Comparison of ENCODE assay signal across 24 mouse cellular contexts in the genomic region with DNA sequence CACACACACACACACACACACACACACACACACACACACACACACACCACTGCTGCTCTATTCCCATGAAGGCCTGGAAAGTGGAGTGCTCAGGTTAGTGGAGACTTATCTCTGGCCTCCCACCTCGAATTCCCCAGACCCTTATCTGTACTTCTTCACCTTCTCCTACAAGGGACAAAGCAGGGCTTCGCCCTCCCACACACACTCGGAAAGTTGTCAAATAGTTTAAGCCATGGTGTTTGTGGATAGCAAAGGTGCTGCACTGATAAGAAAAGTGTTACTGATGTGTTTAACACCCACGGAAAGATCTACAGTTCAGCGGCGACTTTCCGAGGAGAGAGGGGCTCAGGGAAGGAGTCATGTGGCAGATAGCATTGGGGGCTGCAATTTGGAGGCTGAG. TPM values are rescaled to one million over a fixed set of nuclear protein-coding genes. Genes with fewer than 3 reads are reported as not detected.
"Had no signal": no experiment of that assay in that cellular context is flagged by ENCODE, and none has a peak within 500 bp of the region (broad histone marks: within the 10 kb centered on the region; RNA-seq: fewer than 3 reads in every experiment).

No protein-coding gene starts in this region.

- DNase-seq: kidney, postnatal 10 days; kidney, postnatal 4 days; left cerebral cortex, postnatal 4 days; lung, postnatal 14 days; retina, postnatal 1 day; right cerebral cortex, postnatal 4 days; spleen, adult 18-20 months; thymus, adult 18-20 months; thymus, postnatal 25 days had no signal

- H3K27me3 ChIP-seq: limb, embryonic 13.5 days; midbrain, embryonic 12.5 days; neural tube, embryonic 13.5 days had no signal

- H3K27ac ChIP-seq: layer of hippocampus, adult 2 months; limb, embryonic 13.5 days; lung, embryonic 15.5 days; macrophage; midbrain, embryonic 12.5 days; neural tube, embryonic 13.5 days had no signal

- ATAC-seq: midbrain, embryonic 16.5 days had no signal

- H3K4me1 ChIP-seq: limb, embryonic 13.5 days; lung, embryonic 15.5 days; midbrain, embryonic 12.5 days; neural tube, embryonic 13.5 days had no signal

- H3K9ac ChIP-seq: limb, embryonic 13.5 days; lung, embryonic 15.5 days; midbrain, embryonic 12.5 days; neural tube, embryonic 13.5 days had no signal

- H3K9me3 ChIP-seq: limb, embryonic 13.5 days; lung, embryonic 15.5 days; midbrain, embryonic 12.5 days; neural tube, embryonic 13.5 days had no signal

- H3K4me2 ChIP-seq: limb, embryonic 13.5 days; liver, embryonic 11.5 days; lung, embryonic 15.5 days; midbrain, embryonic 12.5 days; neural tube, embryonic 13.5 days had no signal

- H3K4me3 ChIP-seq: layer of hippocampus, adult 2 months; limb, embryonic 13.5 days; lung, embryonic 15.5 days; midbrain, embryonic 12.5 days; neural tube, embryonic 13.5 days had no signal

- H3K36me3 ChIP-seq: limb, embryonic 13.5 days; lung, embryonic 15.5 days; midbrain, embryonic 12.5 days; neural tube, embryonic 13.5 days had no signal

RNA-seq across cellular contexts. Expression of a gene that starts 45.2 kb away (rescaled TPM):
- total RNA-seq: layer of hippocampus, adult 2 months; layer of hippocampus, postnatal 14 days; left cerebral cortex, adult 18-20 months; left cerebral cortex, postnatal 10 days; left cerebral cortex, postnatal 4 days; megakaryocyte-erythroid progenitor cell, adult 5-6 weeks had no signal
- polyA plus RNA-seq: liver, embryonic 11.5 days; liver, embryonic 16.5 days; macrophage; midbrain, embryonic 12.5 days; stomach, embryonic 14.5 days; urinary bladder, adult 2 months had no signal
